Mouse (Mus musculus): ENCODE data around the gene Sdc4. TPM values are rescaled to one million over a fixed set of nuclear protein-coding genes. Genes with fewer than 3 reads are reported as not detected.

The Sdc4 gene
- polyA plus RNA-seq, 1 experiment from 2014 or later = 48.0 TPM

DNA sequence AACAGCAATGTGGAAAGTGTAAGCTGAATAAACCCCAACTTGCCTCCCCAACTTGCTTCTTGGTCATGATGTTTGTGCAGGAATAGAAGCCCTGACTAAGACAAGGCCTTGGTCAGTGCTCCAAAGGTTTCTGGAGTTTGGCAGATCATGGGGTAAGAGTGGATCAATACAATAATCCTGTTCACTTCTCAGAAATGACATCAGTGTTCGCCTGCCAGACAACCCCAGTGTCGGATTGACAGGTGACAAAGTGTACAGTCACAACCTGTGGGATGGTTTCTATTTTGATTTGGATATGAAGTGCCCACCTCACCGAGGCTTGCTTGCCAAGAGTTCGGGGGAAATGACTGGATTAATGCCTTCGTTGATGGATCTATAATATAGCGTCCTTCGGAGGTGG lies 22.4 kb downstream of the Sdc4 start:
- WGBS = 85% methylated on average over 7 of the region's 7 CpGs
- Histone ChIP-seq H3K4me2 (ENCODE audit: low read depth, low read length) (no peak overlapping the region), H3K36me3 (ENCODE audit: control insufficient read depth, insufficient read depth) (peaks cover 5% of the 10 kb centered on the region; the same call in 1 of the 2 replicates), H3K4me3 (ENCODE audit: low read length) (no peak overlapping the region), H3K27ac (ENCODE audit: low read length) (no peak overlapping the region), H3K4me1 (ENCODE audit: control insufficient read depth, insufficient read depth, low read length) (no peaks in the 10 kb centered on the region), H3K27me3 (ENCODE audit: control insufficient read depth, insufficient read depth, low read length) (peaks cover 2% of the 10 kb centered on the region; the same call in 1 of the 2 replicates), H3K9ac (ENCODE audit: low read length) (no peak overlapping the region), H3K9me3 (replicated peaks; ENCODE audit: control insufficient read depth, low read length) (no peaks in the 10 kb centered on the region)
- no peak for ATAC-seq (replicated peaks; ENCODE audit: extremely low read depth, insufficient read depth, low FRiP score)

DNA sequence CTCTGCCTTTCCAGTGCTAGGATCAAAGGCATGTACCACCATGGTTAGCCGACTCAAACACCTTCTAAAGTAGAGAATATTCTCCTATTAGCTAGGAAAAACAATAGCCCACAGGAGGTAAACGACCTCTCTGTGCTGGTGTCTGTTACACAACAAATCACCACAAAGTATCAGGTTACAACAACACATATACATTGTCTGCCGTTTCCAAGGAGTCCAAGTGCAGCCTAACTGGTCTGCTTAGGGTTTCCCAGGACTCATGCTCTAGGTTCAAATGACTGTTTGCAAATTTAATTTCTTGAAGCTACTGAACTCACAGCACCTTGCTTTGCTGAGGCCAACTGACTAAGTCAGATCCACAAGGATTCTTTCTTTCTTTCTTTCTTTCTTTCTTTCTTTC lies 24.2 kb downstream of the Sdc4 start:
- Histone ChIP-seq H3K36me3 (ENCODE audit: control insufficient read depth, insufficient read depth) (no peaks in the 10 kb centered on the region), H3K9me3 (replicated peaks; ENCODE audit: control insufficient read depth, low read length) (no peaks in the 10 kb centered on the region), H3K4me1 (ENCODE audit: control insufficient read depth, insufficient read depth, low read length) (no peaks in the 10 kb centered on the region), H3K9ac (ENCODE audit: low read length) (no peak overlapping the region), H3K4me3 (ENCODE audit: low read length) (no peak overlapping the region), H3K4me2 (ENCODE audit: low read depth, low read length) (no peak overlapping the region), H3K27ac (ENCODE audit: low read length) (no peak overlapping the region), H3K27me3 (ENCODE audit: control insufficient read depth, insufficient read depth, low read length) (peaks cover 9% of the 10 kb centered on the region)
- 8% methylated on average over 3 of the region's 3 CpGs for WGBS
- no peak for ATAC-seq (replicated peaks; ENCODE audit: extremely low read depth, insufficient read depth, low FRiP score)

DNA sequence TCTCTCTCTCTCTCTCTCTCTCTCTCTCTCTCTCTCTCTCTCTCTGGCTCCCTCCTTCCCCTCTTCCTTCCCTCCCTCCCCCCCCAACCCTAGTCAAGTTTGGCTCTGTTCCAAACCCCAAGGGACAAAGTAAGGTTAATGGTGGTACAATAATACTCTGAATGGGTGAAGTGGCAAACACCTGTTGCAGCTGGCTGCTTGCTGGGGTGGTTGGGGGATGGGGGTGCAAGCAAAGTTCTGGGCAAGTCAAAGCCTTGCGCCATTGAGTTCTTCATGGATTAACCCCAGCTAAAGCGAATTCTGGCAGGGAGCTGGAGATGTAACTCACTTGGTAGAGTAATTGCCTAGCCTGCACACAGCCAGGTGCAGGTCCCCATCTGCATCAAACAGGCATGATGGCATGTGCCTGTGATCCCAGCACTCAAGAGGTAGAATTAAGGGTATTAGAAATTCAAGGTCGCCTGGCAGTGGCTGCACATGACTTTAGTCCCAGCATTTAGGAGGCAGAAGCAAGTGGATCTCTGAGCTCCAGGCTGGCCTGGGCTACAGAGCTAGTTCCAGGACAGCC lies 25.3 kb downstream of the Sdc4 start:
- Histone ChIP-seq H3K9ac (ENCODE audit: low read length) (no peak overlapping the region), H3K4me2 (ENCODE audit: low read depth, low read length) (no peak overlapping the region), H3K36me3 (ENCODE audit: control insufficient read depth, insufficient read depth) (no peaks in the 10 kb centered on the region), H3K9me3 (replicated peaks; ENCODE audit: control insufficient read depth, low read length) (no peaks in the 10 kb centered on the region), H3K27ac (ENCODE audit: low read length) (no peak overlapping the region), H3K4me1 (ENCODE audit: control insufficient read depth, insufficient read depth, low read length) (no peaks in the 10 kb centered on the region), H3K27me3 (ENCODE audit: control insufficient read depth, insufficient read depth, low read length) (peaks cover 16% of the 10 kb centered on the region), H3K4me3 (ENCODE audit: low read length) (no peak overlapping the region)
- WGBS = 31% methylated on average over 3 of the region's 3 CpGs
- ATAC-seq (replicated peaks; ENCODE audit: extremely low read depth, insufficient read depth, low FRiP score) = no peak

DNA sequence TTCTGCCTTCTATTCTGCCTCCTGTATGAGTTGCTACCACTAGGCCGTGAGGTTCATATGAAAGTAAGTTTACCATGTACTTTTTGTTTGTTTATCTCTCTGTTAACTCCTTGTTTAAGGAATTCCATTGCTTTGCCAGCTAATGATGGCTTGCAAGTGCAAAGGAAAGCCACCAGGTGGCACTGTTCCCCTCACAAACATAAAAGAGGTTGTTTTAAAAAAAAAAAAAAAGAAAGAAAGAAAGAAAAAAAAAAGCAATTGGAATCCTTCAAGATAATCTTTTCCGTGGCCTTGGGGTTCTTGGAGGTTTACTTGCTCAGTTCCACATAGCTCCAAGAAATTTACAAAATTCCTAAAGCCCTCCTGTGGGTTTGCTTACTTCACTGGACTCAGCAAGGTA lies 26.5 kb downstream of the Sdc4 start:
- H3K4me2 ChIP-seq (ENCODE audit: low read depth, low read length) = no peak overlapping the region
- no peak overlapping the region for H3K9ac ChIP-seq (ENCODE audit: low read length)
- peaks cover 16% of the 10 kb centered on the region for H3K27me3 ChIP-seq (ENCODE audit: control insufficient read depth, insufficient read depth, low read length)
- H3K9me3 ChIP-seq (replicated peaks; ENCODE audit: control insufficient read depth, low read length) = no peaks in the 10 kb centered on the region
- H3K4me3 ChIP-seq (ENCODE audit: low read length) = no peak overlapping the region
- 0% methylated on average over 2 of the region's 2 CpGs for WGBS
- no peak for ATAC-seq (replicated peaks; ENCODE audit: extremely low read depth, insufficient read depth, low FRiP score)
- H3K36me3 ChIP-seq (ENCODE audit: control insufficient read depth, insufficient read depth) = no peaks in the 10 kb centered on the region
- H3K4me1 ChIP-seq (ENCODE audit: control insufficient read depth, insufficient read depth, low read length) = no peaks in the 10 kb centered on the region
- no peak overlapping the region for H3K27ac ChIP-seq (ENCODE audit: low read length)

DNA sequence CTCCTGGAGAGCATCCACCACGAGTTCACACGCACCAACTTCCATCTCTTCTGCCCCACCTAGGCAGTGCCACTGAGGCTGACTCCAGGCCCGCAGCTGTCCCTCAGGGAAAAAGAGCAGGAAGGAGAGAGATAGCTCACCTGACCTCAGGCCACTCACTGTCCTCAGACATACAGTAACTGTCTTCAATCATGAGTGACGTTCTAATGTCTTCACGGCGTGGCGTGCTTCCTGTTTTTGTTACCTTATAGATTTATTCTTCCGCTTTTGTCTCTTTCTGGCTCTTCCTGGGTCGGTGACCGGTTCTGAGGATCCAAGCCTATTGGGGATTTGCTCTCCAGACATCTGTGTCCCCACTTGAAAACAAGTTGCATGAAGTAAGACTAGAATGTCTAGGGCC lies 29.1 kb downstream of the Sdc4 start:
- Histone ChIP-seq H3K27ac (ENCODE audit: low read length) (no peak overlapping the region), H3K4me3 (ENCODE audit: low read length) (peak overlapping the region; percentile 16; the same call in 1 of the 2 replicates), H3K9ac (ENCODE audit: low read length) (no peak overlapping the region), H3K36me3 (ENCODE audit: control insufficient read depth, insufficient read depth) (no peaks in the 10 kb centered on the region), H3K9me3 (replicated peaks; ENCODE audit: control insufficient read depth, low read length) (no peaks in the 10 kb centered on the region), H3K4me2 (ENCODE audit: low read depth, low read length) (peak overlapping the region; percentile 44), H3K4me1 (ENCODE audit: control insufficient read depth, insufficient read depth, low read length) (no peaks in the 10 kb centered on the region), H3K27me3 (ENCODE audit: control insufficient read depth, insufficient read depth, low read length) (peaks cover 32% of the 10 kb centered on the region)
- WGBS = 70% methylated on average over 10 of the region's 10 CpGs
- no peak for ATAC-seq (replicated peaks; ENCODE audit: extremely low read depth, insufficient read depth, low FRiP score)

DNA sequence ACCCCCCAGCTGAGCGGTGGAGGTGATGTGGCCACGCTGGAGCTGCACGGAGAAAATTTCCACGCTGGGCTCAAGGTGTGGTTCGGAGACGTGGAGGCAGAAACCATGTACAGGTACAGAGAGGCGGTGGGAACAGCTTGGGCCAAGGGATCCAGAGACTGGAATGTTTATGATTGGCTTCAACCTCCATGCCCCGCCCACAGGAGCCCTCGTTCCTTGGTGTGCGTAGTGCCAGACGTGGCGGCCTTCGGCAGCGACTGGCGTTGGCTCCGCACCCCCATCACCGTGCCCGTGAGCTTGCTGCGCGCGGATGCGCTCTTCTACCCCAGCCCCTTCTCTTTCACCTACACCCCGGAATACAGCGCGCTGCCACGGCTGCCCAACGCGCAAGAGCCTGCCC lies 29.5 kb downstream of the Sdc4 start:
- no peaks in the 10 kb centered on the region for H3K4me1 ChIP-seq (ENCODE audit: control insufficient read depth, insufficient read depth, low read length)
- 16% methylated on average over 28 of the region's 28 CpGs for WGBS
- H3K36me3 ChIP-seq (ENCODE audit: control insufficient read depth, insufficient read depth) = no peaks in the 10 kb centered on the region
- no peaks in the 10 kb centered on the region for H3K9me3 ChIP-seq (replicated peaks; ENCODE audit: control insufficient read depth, low read length)
- H3K27ac ChIP-seq (ENCODE audit: low read length) = no peak overlapping the region
- H3K27me3 ChIP-seq (ENCODE audit: control insufficient read depth, insufficient read depth, low read length) = peaks cover 35% of the 10 kb centered on the region
- no peak overlapping the region for H3K9ac ChIP-seq (ENCODE audit: low read length)
- no peak for ATAC-seq (replicated peaks; ENCODE audit: extremely low read depth, insufficient read depth, low FRiP score)
- H3K4me2 ChIP-seq (ENCODE audit: low read depth, low read length) = peak overlapping the region; percentile 44
- peak overlapping the region; percentile 16; the same call in 1 of the 2 replicates for H3K4me3 ChIP-seq (ENCODE audit: low read length)

DNA sequence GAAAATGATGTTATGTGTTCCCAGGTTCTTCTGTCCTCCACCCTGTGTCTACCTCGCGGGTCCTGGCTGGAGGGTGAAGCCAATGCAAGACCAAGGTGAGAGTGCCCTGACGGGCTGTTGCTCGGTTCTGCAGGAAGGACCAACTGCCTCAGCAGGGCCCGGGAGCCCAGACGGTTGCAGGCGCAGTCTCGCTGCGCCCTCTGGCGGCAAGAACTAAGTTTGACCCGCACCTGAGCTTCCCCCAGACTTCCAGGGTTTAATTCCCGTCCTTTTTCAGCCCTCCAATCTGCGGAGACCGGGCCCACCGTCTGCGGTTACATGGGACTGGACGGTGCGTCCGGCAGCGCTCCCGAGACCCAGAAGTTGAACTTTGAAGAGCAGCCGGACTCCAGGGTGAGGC lies 36.0 kb downstream of the Sdc4 start:
- WGBS = 2% methylated on average over 22 of the region's 22 CpGs
- ATAC-seq (replicated peaks; ENCODE audit: extremely low read depth, insufficient read depth, low FRiP score) = 0 out of 2 replicates have a peak, but pooled peaks have one; percentile 33
- Histone ChIP-seq H3K9me3 (replicated peaks; ENCODE audit: control insufficient read depth, low read length) (no peaks in the 10 kb centered on the region), H3K36me3 (ENCODE audit: control insufficient read depth, insufficient read depth) (no peaks in the 10 kb centered on the region), H3K4me1 (ENCODE audit: control insufficient read depth, insufficient read depth, low read length) (peaks cover 13% of the 10 kb centered on the region), H3K27ac (ENCODE audit: low read length) (no peak overlapping the region), H3K4me3 (ENCODE audit: low read length) (no peak overlapping the region), H3K27me3 (ENCODE audit: control insufficient read depth, insufficient read depth, low read length) (peaks cover 81% of the 10 kb centered on the region), H3K9ac (ENCODE audit: low read length) (no peak overlapping the region), H3K4me2 (ENCODE audit: low read depth, low read length) (peak overlapping the region; percentile 43; the same call in 1 of the 2 replicates)

DNA sequence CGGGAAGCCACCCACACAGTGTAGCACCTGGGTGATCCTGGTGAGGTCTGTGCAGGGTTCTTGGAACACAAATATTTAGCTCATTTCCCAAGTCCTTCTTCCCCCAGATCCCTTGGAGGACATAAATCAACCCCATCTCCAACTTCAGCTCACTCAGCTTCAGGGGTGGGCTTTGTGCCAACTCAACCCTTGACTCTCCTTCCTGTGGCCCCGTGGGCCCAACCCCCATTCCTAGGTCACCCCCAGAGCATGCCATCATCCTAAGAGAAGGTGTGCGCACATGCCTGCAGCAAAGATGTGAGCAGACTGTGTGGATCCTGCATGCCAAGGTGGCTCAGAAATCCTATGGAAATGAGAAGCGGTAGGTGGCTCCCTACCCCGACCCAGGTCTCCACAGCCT lies 38.2 kb downstream of the Sdc4 start:
- ATAC-seq (replicated peaks; ENCODE audit: extremely low read depth, insufficient read depth, low FRiP score) = no peak
- no peaks in the 10 kb centered on the region for H3K9me3 ChIP-seq (replicated peaks; ENCODE audit: control insufficient read depth, low read length)
- no peak overlapping the region for H3K9ac ChIP-seq (ENCODE audit: low read length)
- WGBS = 45% methylated on average over 5 of the region's 5 CpGs
- no peak overlapping the region for H3K27ac ChIP-seq (ENCODE audit: low read length)
- H3K4me3 ChIP-seq (ENCODE audit: low read length) = no peak overlapping the region
- H3K4me1 ChIP-seq (ENCODE audit: control insufficient read depth, insufficient read depth, low read length) = peaks cover 16% of the 10 kb centered on the region
- H3K27me3 ChIP-seq (ENCODE audit: control insufficient read depth, insufficient read depth, low read length) = peaks cover 95% of the 10 kb centered on the region
- H3K4me2 ChIP-seq (ENCODE audit: low read depth, low read length) = no peak overlapping the region
- H3K36me3 ChIP-seq (ENCODE audit: control insufficient read depth, insufficient read depth) = no peaks in the 10 kb centered on the region

DNA sequence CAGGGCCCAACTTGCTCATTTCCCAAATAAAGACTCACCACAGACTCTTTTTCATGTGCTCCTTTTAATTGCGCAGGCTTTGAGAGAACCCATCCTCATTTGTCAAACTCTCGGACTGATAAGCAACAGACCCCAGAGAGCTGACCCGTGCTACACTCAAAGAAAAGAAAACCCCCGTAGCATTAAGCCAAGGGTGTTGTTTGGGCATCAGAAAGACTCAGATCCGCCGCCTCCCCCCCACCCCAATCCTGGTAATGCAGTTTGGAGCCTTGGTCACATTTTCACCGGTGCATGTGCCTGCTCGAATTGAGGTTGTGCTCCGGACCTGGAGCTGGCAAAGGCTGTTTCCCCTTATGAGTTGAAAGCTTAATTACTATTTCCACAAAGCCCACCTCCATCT lies 38.6 kb downstream of the Sdc4 start, which contains the start of gene Matn4:
Matn4 (minus strand) TSS at position 101 of the 400 bp plus-strand sequence.
- WGBS = 10% methylated on average over 9 of the region's 9 CpGs

More for the DNA sequence above, 38.6 kb downstream of the Sdc4 start, which contains the start of gene Matn4:
- H3K4me1 ChIP-seq (ENCODE audit: control insufficient read depth, insufficient read depth, low read length) = peaks cover 17% of the 10 kb centered on the region
- H3K27me3 ChIP-seq (ENCODE audit: control insufficient read depth, insufficient read depth, low read length) = peaks cover 95% of the 10 kb centered on the region
- peak within 1 kb of the TSS; percentile 68 for H3K4me2 ChIP-seq (ENCODE audit: low read depth, low read length)
- H3K36me3 ChIP-seq (ENCODE audit: control insufficient read depth, insufficient read depth) = no peaks in the 10 kb centered on the region
- no peak for ATAC-seq (replicated peaks; ENCODE audit: extremely low read depth, insufficient read depth, low FRiP score)
- peak within 1 kb of the TSS; percentile 48 for H3K4me3 ChIP-seq (ENCODE audit: low read length)
- H3K27ac ChIP-seq (ENCODE audit: low read length) = no peak within 1 kb of the TSS
- no peaks in the 10 kb centered on the region for H3K9me3 ChIP-seq (replicated peaks; ENCODE audit: control insufficient read depth, low read length)
- H3K9ac ChIP-seq (ENCODE audit: low read length) = peak within 1 kb of the TSS; percentile 28

All from heart, embryonic 16.5 days (tissue).